Mouse (Mus musculus): ENCODE data around the gene Pxmp2.

- TF ChIP-seq POLR2A (IDR thresholded peaks at IDR 0.05; ENCODE audit: low read depth, low read length) (no peak), CTCF (IDR thresholded peaks at IDR 0.05; ENCODE audit: extremely low read depth, insufficient read length, insufficient replicate concordance, low read depth, low read length) (no peak)
Measured at GRCm38 (mm10) chr5:110270242-110270641, 15.7 kb downstream of the Pxmp2 start.
